Comparison of ENCODE assay signal across 27 mouse cellular contexts in the genomic region with DNA sequence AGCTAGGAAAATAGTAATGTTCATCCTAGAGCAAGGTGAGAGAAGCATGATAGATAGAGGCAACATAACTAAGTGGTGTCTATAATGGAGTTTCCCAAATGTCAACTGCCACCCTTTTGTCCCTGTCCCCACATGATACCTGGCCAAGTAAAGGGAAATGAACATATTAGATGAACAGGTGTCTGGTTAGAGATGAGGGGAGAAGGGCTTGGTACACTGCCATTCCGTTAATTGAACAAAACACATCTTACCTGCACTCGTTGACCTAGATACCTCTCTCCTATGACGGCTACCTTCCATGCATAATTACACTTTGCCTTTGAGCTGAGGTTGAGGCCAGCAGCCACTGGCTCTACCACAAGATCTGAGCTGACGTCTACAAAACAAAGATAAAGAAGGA.
DNase-seq lines count a peak whose midpoint lies in the region; TF ChIP-seq lines count a peak whose summit lies in the region.
"Had no signal": no experiment of that assay in that cellular context is flagged by ENCODE, and none has a peak within 500 bp of the region (broad histone marks: within the 10 kb centered on the region; RNA-seq: fewer than 3 reads in every experiment).

No protein-coding gene starts in this region.

- no peak overlapping the region for H3K27ac ChIP-seq in layer of hippocampus, adult 2 months
- H3K27ac ChIP-seq: embryonic facial prominence, embryonic 10.5 days; embryonic facial prominence, embryonic 13.5 days; forebrain, embryonic 10.5 days; forebrain, embryonic 13.5 days; hindbrain, embryonic 10.5 days; hindbrain, embryonic 13.5 days; intestine, embryonic 15.5 days had no signal

- no peak overlapping the region for H3K4me3 ChIP-seq in layer of hippocampus, adult 2 months
- H3K4me3 ChIP-seq: embryonic facial prominence, embryonic 10.5 days; embryonic facial prominence, embryonic 13.5 days; erythroblast, embryonic 14.5 days; forebrain, embryonic 10.5 days; forebrain, embryonic 13.5 days; gastrocnemius, adult 2 months; heart, embryonic 12.5 days; heart, embryonic 15.5 days; hindbrain, embryonic 10.5 days; hindbrain, embryonic 13.5 days; intestine, embryonic 15.5 days had no signal

- DNase-seq in brain, adult 2 months (ENCODE audit: low read depth, low spot score) = peak; percentile 39
- DNase-seq in cerebellum, adult 18-20 months = peak; percentile 11 to 24
- peak; percentile 61 for DNase-seq in cerebellum, adult 9-10 months
- peak; percentile 24 to 58 for DNase-seq in cerebellum, postnatal 14 days
- no peak for DNase-seq in layer of hippocampus, adult 2 months (ENCODE audit: low spot score in 2 of 2)
- DNase-seq in testis, postnatal 10 days (ENCODE audit: low spot score) = no peak
- no peak for DNase-seq in kidney, adult 9 months
- DNase-seq: adrenal gland, adult 2 months; adrenal gland, postnatal 14 days; embryo, embryonic 11 days; forebrain, postnatal 0 days; gastrocnemius, adult 2 months; gastrocnemius, postnatal 14 days; heart, adult 11 months; heart, postnatal 10 days; heart, postnatal 36 days; kidney, adult 18-20 months had no signal

- TF ChIP-seq CTCF in layer of hippocampus, adult 2 months (conservative IDR thresholded peaks at IDR 0.05) = no peak

Comparison
In these comparisons a context has a peak if more than half of its experiments do, and no peak if none do; other contexts are left out.
1. DNase-seq: peak in brain, adult 2 months (single experiment), cerebellum, adult 18-20 months (2 of 2), cerebellum, adult 9-10 months (single experiment) and cerebellum, postnatal 14 days (2 of 2); none in layer of hippocampus, adult 2 months (0 of 2), testis, postnatal 10 days (single experiment) and kidney, adult 9 months (single experiment).